Mouse (Mus musculus) liver, adult 2 months (tissue): ENCODE measurements around the gene Zdhhc8. TPM values are rescaled to one million over a fixed set of nuclear protein-coding genes. Genes with fewer than 3 reads are reported as not detected.

ENCODE experiments used
- DNase-seq: peaks from one replicate; pipeline ENCODE4 v3.0.0-alpha.2; 2011; ENCODE audit warnings: low read depth, low spot score; ENCODE audit errors: extremely low read depth
- H3K27ac ChIP-seq: fragments of 200-500 bp; replicated peaks from 2 replicates; pipeline ENCODE4 v1.5.1; 2012; ENCODE audit warnings: low read depth, mild to moderate bottlenecking, control low read depth, inconsistent platforms, low read length; ENCODE audit not compliant: insufficient read depth
- H3K27me3 ChIP-seq: fragments of 200-500 bp; 2 replicates; pipeline ENCODE4 v1.6.1; 2012; ENCODE audit warnings: mild to moderate bottlenecking, moderate library complexity, low read length, inconsistent platforms; ENCODE audit not compliant: control insufficient read depth, insufficient read depth
- H3K36me3 ChIP-seq: fragments of 200-500 bp; 2 replicates; pipeline ENCODE4 v1.6.1; 2012; ENCODE audit warnings: low read length, inconsistent platforms; ENCODE audit not compliant: control insufficient read depth, insufficient read depth
- H3K4me1 ChIP-seq: fragments of 200-500 bp; 2 replicates; pipeline ENCODE4 v1.6.1; 2011; ENCODE audit warnings: low read length; ENCODE audit not compliant: control insufficient read depth, insufficient read depth
- H3K4me3 ChIP-seq: fragments of 200-500 bp; 2 replicates; pipeline ENCODE4 v1.5.1; 2011; ENCODE audit warnings: low read depth, mild to moderate bottlenecking, control low read depth, low read length, moderate library complexity; ENCODE audit not compliant: insufficient read depth
- H3K79me2 ChIP-seq: fragments of 200-500 bp; 2 replicates; pipeline ENCODE4 v1.6.1; 2012; ENCODE audit warnings: inconsistent platforms, mild to moderate bottlenecking, low read length, moderate library complexity; ENCODE audit not compliant: control insufficient read depth, insufficient read depth
- H3K9ac ChIP-seq: fragments of 200-500 bp; 2 replicates; pipeline ENCODE4 v1.6.1; 2012; ENCODE audit warnings: low read depth, mild to moderate bottlenecking, control low read depth, inconsistent platforms, low read length
- CTCF ChIP-seq: fragments of 200-500 bp; IDR thresholded peaks from 2 replicates; pipeline ENCODE4 v1.5.1; 2011; ENCODE audit warnings: low read depth, low read length, control low read depth
- POLR2A ChIP-seq: fragments of 200-500 bp; IDR thresholded peaks from 2 replicates; pipeline ENCODE4 v1.6.1; 2011; ENCODE audit warnings: low read length, control low read depth; ENCODE audit not compliant: insufficient read depth; ENCODE audit errors: extremely low read depth
- WGBS: fragments of 180-500 bp; shearing (Covaris S2); methylation state at CpG from one replicate; pipeline ENCODE4 v1.1.7; 2018; 5-methylcytosine and 5-hydroxymethylcytosine counted together
- polyA plus RNA-seq: library from polyadenylated mRNA; depleted of rRNA; stranded (reverse); fragments of >200 nt; gene quantifications from 2 replicates; pipeline ENCODE4 v1.2.3, GENCODE M21; 2012
- total RNA-seq: library from RNA; depleted of rRNA; stranded (reverse); fragments of >200 nt; gene quantifications from 2 replicates; pipeline ENCODE4 v1.2.3, GENCODE M21; 2014

The Zdhhc8 gene
- total and polyA plus RNA-seq, 2 experiments = 1.2 to 12.3 TPM

DNA sequence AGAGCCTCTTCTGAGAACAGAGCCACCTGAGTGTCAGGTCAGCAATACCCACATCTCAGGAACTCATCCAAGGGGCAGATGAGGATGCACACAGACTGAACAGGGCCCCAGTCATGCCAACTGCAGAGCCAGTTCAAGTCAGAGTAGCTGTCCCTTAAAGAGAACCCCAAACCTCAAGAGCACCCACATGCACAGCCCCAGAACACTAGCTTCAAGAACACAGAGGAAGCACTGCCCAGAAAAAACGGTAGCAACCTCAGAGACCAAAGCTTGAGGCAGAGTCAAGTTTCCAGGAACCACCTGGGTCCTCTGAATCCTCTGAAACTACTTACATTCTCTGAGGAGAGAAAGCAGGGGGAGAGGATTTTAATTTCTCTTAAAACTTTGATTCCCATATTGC is 1.5 kb downstream of the Zdhhc8 start:
- no peak for DNase-seq
- Histone ChIP-seq H3K27me3 (no peaks in the 10 kb centered on the region), H3K79me2 (no peaks in the 10 kb centered on the region), H3K9ac (no peak overlapping the region), H3K4me1 (peaks cover 17% of the 10 kb centered on the region), H3K27ac (no peak overlapping the region), H3K36me3 (0 out of 2 replicates have a peak, but pooled peaks cover 2% of the 10 kb centered on the region), H3K4me3 (no peak overlapping the region)
- no peak for TF ChIP-seq POLR2A
- 39% methylated on average over 1 of the region's 1 CpGs for WGBS

DNA sequence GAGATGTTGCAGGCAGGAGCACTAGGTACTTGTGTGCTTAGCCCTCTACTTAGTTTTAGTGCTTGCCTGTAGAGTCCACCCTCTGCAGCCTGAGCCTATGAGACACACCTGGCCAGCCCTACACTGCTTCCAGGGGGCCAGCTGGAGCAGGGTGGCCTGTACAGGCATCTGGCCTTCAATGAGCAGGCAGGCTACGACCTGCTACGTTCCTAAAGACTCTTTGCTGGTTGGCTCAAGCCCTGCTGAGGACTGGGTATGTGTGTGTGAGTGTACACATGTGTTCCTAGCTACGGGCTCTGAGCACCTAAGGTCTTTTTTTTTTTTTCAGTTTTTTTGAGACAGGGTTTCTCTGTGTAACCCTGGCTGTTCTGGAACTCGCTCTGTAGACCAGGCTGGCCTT is 3.5 kb downstream of the Zdhhc8 start:
- no peak for DNase-seq
- no peak for TF ChIP-seq CTCF
- TF ChIP-seq POLR2A = no peak
- H3K79me2 ChIP-seq = no peaks in the 10 kb centered on the region
- no peak overlapping the region for H3K4me3 ChIP-seq
- no peaks in the 10 kb centered on the region for H3K27me3 ChIP-seq
- H3K27ac ChIP-seq = no peak overlapping the region
- peaks cover 17% of the 10 kb centered on the region for H3K4me1 ChIP-seq
- no peaks in the 10 kb centered on the region for H3K36me3 ChIP-seq
- 93% methylated on average over 4 of the region's 4 CpGs for WGBS
- no peak overlapping the region for H3K9ac ChIP-seq

DNA sequence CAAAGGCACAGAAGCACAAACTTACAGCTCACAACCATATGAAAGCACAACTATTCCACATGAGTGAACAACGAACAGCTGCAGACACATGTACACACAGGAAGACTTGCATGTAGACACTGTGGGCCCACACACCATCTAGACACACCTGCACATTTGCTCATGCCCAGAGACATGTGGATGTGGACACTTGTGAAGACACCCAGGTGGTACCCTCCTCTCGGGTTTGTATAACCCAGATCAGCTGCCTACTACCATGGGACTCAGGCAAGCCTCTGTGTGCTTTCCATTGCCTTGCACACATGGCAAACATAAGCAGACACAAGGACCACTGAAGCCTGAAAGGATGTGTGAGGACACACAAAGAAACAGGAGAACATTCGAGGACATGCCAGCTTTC is 3.9 kb downstream of the Zdhhc8 start:
- Histone ChIP-seq H3K79me2 (no peaks in the 10 kb centered on the region), H3K36me3 (no peaks in the 10 kb centered on the region), H3K9ac (no peak overlapping the region), H3K27ac (no peak overlapping the region), H3K4me3 (no peak overlapping the region), H3K4me1 (peaks cover 13% of the 10 kb centered on the region), H3K27me3 (no peaks in the 10 kb centered on the region)
- TF ChIP-seq POLR2A (no peak), CTCF (no peak)
- DNase-seq = no peak
- WGBS = 83% methylated on average over 3 of the region's 3 CpGs

DNA sequence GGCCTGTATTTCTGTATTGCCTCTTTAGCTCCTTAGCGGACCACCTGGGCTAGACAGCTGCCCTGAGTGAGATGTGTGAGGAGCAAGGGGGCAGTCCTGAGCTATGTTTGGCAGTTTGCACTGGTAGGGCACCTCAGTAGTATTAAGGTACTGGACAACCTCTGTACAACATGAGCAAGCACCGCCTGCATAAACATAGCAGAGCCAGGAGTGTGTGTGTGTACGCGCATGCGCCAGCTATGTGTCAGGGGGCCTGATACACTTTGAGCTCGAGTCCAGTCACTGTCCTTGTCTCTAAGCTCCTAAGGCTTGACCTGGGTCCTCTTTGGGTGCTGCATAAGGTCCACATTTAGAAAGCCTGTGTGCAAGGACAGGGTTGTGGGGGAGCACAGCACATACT is 4.3 kb downstream of the Zdhhc8 start:
- TF ChIP-seq POLR2A (no peak), CTCF (no peak)
- DNase-seq = no peak
- H3K4me3 ChIP-seq = no peak overlapping the region
- 82% methylated on average over 6 of the region's 6 CpGs for WGBS
- H3K9ac ChIP-seq = no peak overlapping the region
- no peaks in the 10 kb centered on the region for H3K27me3 ChIP-seq
- H3K79me2 ChIP-seq = no peaks in the 10 kb centered on the region
- H3K27ac ChIP-seq = no peak overlapping the region
- H3K4me1 ChIP-seq = peaks cover 9% of the 10 kb centered on the region; the same call in 1 of the 2 replicates
- no peaks in the 10 kb centered on the region for H3K36me3 ChIP-seq

DNA sequence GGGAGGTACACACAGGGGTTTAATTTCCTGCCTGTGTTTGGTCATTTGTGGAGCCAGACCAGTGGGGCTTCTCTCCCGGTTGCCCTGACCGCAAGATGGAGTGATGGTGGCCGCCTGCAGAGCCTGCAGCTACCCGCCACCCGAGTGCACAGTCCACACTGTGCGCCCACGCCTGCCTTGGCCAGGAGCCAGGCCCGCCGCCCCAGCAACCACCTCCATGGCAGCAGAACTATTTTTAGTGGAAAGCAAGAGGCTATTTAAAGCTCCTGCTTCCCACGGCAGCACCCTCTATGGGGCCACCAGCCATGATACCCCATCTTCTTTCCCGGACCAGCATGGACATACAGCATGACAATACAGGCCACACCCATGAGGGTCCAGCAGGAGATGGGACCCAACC is 5.3 kb downstream of the Zdhhc8 start:
- no peaks in the 10 kb centered on the region for H3K36me3 ChIP-seq
- peaks cover 9% of the 10 kb centered on the region; the same call in 1 of the 2 replicates for H3K4me1 ChIP-seq
- H3K79me2 ChIP-seq = no peaks in the 10 kb centered on the region
- no peaks in the 10 kb centered on the region for H3K27me3 ChIP-seq
- no peak overlapping the region for H3K4me3 ChIP-seq
- no peak overlapping the region for H3K9ac ChIP-seq
- DNase-seq = no peak
- H3K27ac ChIP-seq = no peak overlapping the region
- no peak for TF ChIP-seq CTCF
- TF ChIP-seq POLR2A = no peak
- whole genome bisulfite sequencing = 31% methylated on average over 11 of the region's 11 CpGs

DNA sequence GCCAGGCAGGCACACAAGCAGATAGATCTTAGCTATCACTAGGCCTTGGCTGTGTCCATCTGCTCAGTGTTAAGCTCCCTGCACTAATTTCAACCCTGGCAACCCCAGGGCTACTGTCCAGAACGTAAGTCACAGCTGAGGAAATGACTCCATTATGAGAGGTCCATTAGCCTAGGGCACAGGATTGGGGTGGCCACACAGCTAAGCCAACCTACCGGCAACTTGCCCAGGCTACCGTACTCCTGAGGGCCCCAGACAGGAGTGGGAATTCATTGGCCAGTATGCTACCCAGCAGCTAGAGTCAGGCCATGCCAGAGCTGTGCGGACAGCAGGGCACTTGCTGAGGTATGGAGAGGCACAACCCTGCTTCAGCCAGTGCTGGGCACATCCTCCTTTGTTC is 6.1 kb downstream of the Zdhhc8 start:
- 94% methylated on average over 4 of the region's 4 CpGs for WGBS
- Histone ChIP-seq H3K27ac (no peak overlapping the region), H3K4me1 (0 out of 2 replicates have a peak, but pooled peaks cover 1% of the 10 kb centered on the region), H3K79me2 (no peaks in the 10 kb centered on the region), H3K36me3 (no peaks in the 10 kb centered on the region), H3K9ac (no peak overlapping the region), H3K27me3 (no peaks in the 10 kb centered on the region), H3K4me3 (no peak overlapping the region)
- no peak for TF ChIP-seq POLR2A
- no peak for DNase-seq
